In the genomic region with DNA sequence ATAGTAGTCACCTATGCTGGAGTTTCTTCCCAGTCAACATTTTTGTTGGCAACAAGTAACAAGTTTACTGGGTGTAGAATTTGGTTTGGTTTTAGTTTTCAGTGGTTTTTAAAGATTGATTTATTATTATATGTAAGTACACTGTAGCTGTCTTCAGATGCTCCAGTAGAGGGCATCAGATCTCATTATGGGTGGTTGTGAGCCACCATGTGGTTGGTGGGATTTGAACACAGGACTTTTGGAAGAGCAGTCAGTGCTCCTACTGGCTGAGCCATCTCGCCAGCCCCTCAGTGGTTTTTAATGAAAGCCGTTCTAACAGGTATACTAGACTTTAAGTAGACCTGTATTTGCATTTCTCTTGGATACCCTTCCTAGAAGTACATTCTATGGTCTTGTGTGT, we compare ENCODE assay signal across 22 mouse cellular contexts. TPM values are rescaled to one million over a fixed set of nuclear protein-coding genes. Genes with fewer than 3 reads are reported as not detected.
A peak's percentile ranks its signal among the peaks of the same experiment; 100 is the strongest.
DNase-seq lines count a peak whose midpoint lies in the region; ATAC-seq and TF ChIP-seq lines count a peak whose summit lies in the region.
"Had no signal": no experiment of that assay in that cellular context is flagged by ENCODE, and none has a peak within 500 bp of the region (broad histone marks: within the 10 kb centered on the region; RNA-seq: fewer than 3 reads in every experiment).

No protein-coding gene starts in this region.

- no peaks in the 10 kb centered on the region; the same call in 1 of the 2 replicates for H3K4me1 ChIP-seq in kidney, postnatal 0 days (replicated peaks; ENCODE audit: insufficient read depth, low read length)
- no peaks in the 10 kb centered on the region; the same call in 1 of the 2 replicates for H3K4me1 ChIP-seq in midbrain, postnatal 0 days (ENCODE audit: insufficient read depth, low read length)
- peaks cover 22% of the 10 kb centered on the region for H3K4me1 ChIP-seq in midbrain, embryonic 13.5 days (replicated peaks)
- H3K4me1 ChIP-seq in kidney, embryonic 15.5 days = peaks cover 17% of the 10 kb centered on the region

- H3K36me3 ChIP-seq in kidney, postnatal 0 days (ENCODE audit: insufficient read depth, low read length) = no peaks in the 10 kb centered on the region
- no peaks in the 10 kb centered on the region for H3K36me3 ChIP-seq in midbrain, postnatal 0 days (ENCODE audit: insufficient read depth, low read length)
- no peaks in the 10 kb centered on the region for H3K36me3 ChIP-seq in midbrain, embryonic 13.5 days
- H3K36me3 ChIP-seq in kidney, embryonic 15.5 days = peaks cover 6% of the 10 kb centered on the region; the same call in 1 of the 2 replicates
- H3K36me3 ChIP-seq: embryonic facial prominence, embryonic 12.5 days; lung, embryonic 15.5 days; midbrain, embryonic 15.5 days; neural tube, embryonic 13.5 days had no signal

- no peak for DNase-seq in kidney, postnatal 0 days (ENCODE audit: low spot score)
- no peak for DNase-seq in kidney, postnatal 14 days
- no peak for DNase-seq in midbrain, postnatal 0 days (ENCODE audit: low spot score)
- peak; percentile 26 for DNase-seq in R1 (ENCODE audit: low read depth, low spot score)
- no peak for DNase-seq in kidney, adult 18-20 months
- DNase-seq: adrenal gland, postnatal 10 days; cerebellum, adult 2 months; cerebellum, postnatal 25 days; kidney, adult 9 months; lung, postnatal 4 days; right cerebral cortex, postnatal 4 days; thymus, postnatal 25 days had no signal

- no peaks in the 10 kb centered on the region for H3K27me3 ChIP-seq in kidney, postnatal 0 days (ENCODE audit: insufficient read depth, low read length)
- H3K27me3 ChIP-seq in midbrain, postnatal 0 days (ENCODE audit: insufficient read depth, low read length) = no peaks in the 10 kb centered on the region
- no peaks in the 10 kb centered on the region for H3K27me3 ChIP-seq in midbrain, embryonic 13.5 days
- no peaks in the 10 kb centered on the region for H3K27me3 ChIP-seq in kidney, embryonic 15.5 days
- H3K27me3 ChIP-seq: embryonic facial prominence, embryonic 12.5 days; lung, embryonic 15.5 days; midbrain, embryonic 15.5 days; neural tube, embryonic 13.5 days had no signal

- H3K4me2 ChIP-seq in kidney, postnatal 0 days (ENCODE audit: low read length) = no peak overlapping the region
- no peak overlapping the region for H3K4me2 ChIP-seq in midbrain, postnatal 0 days (ENCODE audit: low read depth, low read length, poor library complexity, severe bottlenecking)
- no peak overlapping the region for H3K4me2 ChIP-seq in midbrain, embryonic 13.5 days (replicated peaks)
- H3K4me2 ChIP-seq in kidney, embryonic 15.5 days = no peak overlapping the region
- H3K4me2 ChIP-seq: embryonic facial prominence, embryonic 12.5 days; lung, embryonic 15.5 days; midbrain, embryonic 15.5 days; neural tube, embryonic 13.5 days had no signal

- no peak for ATAC-seq in kidney, postnatal 0 days (replicated peaks; ENCODE audit: low FRiP score, low read depth)
- ATAC-seq in midbrain, postnatal 0 days (ENCODE audit: low FRiP score) = no peak
- ATAC-seq in midbrain, embryonic 13.5 days = no peak
- no peak for ATAC-seq in kidney, embryonic 15.5 days (replicated peaks; ENCODE audit: low FRiP score)
- ATAC-seq: activated CD4-positive, CD25-positive, alpha-beta regulatory T cell, adult 4 months; CD4-positive, CD25-positive, alpha-beta regulatory T cell, adult 4 months; midbrain, embryonic 15.5 days had no signal

- H3K9ac ChIP-seq in kidney, postnatal 0 days (ENCODE audit: low read depth, low read length) = no peak overlapping the region
- H3K9ac ChIP-seq in midbrain, postnatal 0 days (replicated peaks; ENCODE audit: low read length, poor library complexity, severe bottlenecking) = no peak overlapping the region
- no peak overlapping the region for H3K9ac ChIP-seq in midbrain, embryonic 13.5 days (replicated peaks)
- H3K9ac ChIP-seq in kidney, embryonic 15.5 days = no peak overlapping the region
- H3K9ac ChIP-seq: embryonic facial prominence, embryonic 12.5 days; lung, embryonic 15.5 days; midbrain, embryonic 15.5 days; neural tube, embryonic 13.5 days had no signal

- WGBS in kidney, postnatal 0 days = 94% methylated on average over 2 of the region's 2 CpGs
- 90% methylated on average over 2 of the region's 2 CpGs for WGBS in midbrain, postnatal 0 days
- 87% methylated on average over 2 of the region's 2 CpGs for WGBS in midbrain, embryonic 13.5 days
- WGBS in kidney, embryonic 15.5 days = 95% methylated on average over 2 of the region's 2 CpGs

- H3K4me3 ChIP-seq in kidney, postnatal 0 days (replicated peaks; ENCODE audit: low read depth, low read length) = no peak overlapping the region
- no peak overlapping the region for H3K4me3 ChIP-seq in midbrain, postnatal 0 days (ENCODE audit: low read depth, low read length)
- no peak overlapping the region for H3K4me3 ChIP-seq in midbrain, embryonic 13.5 days (replicated peaks)
- no peak overlapping the region for H3K4me3 ChIP-seq in kidney, embryonic 15.5 days (replicated peaks)
- H3K4me3 ChIP-seq: embryonic facial prominence, embryonic 12.5 days; heart, embryonic 10.5 days; lung, embryonic 15.5 days; midbrain, embryonic 15.5 days; myocyte; neural tube, embryonic 13.5 days had no signal

- peak; percentile 41 for TF ChIP-seq CTCF in kidney, postnatal 0 days (IDR thresholded peaks at IDR 0.05; ENCODE audit: low read depth)
- peak; percentile 41 for TF ChIP-seq CTCF in midbrain, postnatal 0 days (IDR thresholded peaks at IDR 0.05)

- no peak overlapping the region for H3K27ac ChIP-seq in kidney, postnatal 0 days
- H3K27ac ChIP-seq in midbrain, postnatal 0 days (ENCODE audit: low read depth, low read length) = no peak overlapping the region
- no peak overlapping the region for H3K27ac ChIP-seq in midbrain, embryonic 13.5 days
- H3K27ac ChIP-seq in kidney, embryonic 15.5 days = no peak overlapping the region
- H3K27ac ChIP-seq: embryonic facial prominence, embryonic 12.5 days; heart, embryonic 10.5 days; lung, embryonic 15.5 days; midbrain, embryonic 15.5 days; neural tube, embryonic 13.5 days had no signal

- no peaks in the 10 kb centered on the region for H3K9me3 ChIP-seq in kidney, postnatal 0 days (replicated peaks; ENCODE audit: low read length)
- no peaks in the 10 kb centered on the region for H3K9me3 ChIP-seq in midbrain, postnatal 0 days (ENCODE audit: low read length)
- no peaks in the 10 kb centered on the region for H3K9me3 ChIP-seq in midbrain, embryonic 13.5 days
- H3K9me3 ChIP-seq in kidney, embryonic 15.5 days (replicated peaks) = no peaks in the 10 kb centered on the region
- H3K9me3 ChIP-seq: embryonic facial prominence, embryonic 12.5 days; heart, embryonic 10.5 days; lung, embryonic 15.5 days; midbrain, embryonic 15.5 days; neural tube, embryonic 13.5 days had no signal

RNA-seq across cellular contexts. Expression of a gene that starts 1.7 kb away (rescaled TPM):
- 5.2 and 6.6 TPM in 2 replicates for polyA plus RNA-seq in kidney, postnatal 0 days (2015; fragmentation: Nextera tagmentation; extraction: Ambion mirVana)
- 30.0 and 37.5 TPM in 2 replicates for total RNA-seq in midbrain, postnatal 0 days (2014; rRNA removed)
- polyA plus RNA-seq in midbrain, postnatal 0 days (2015; fragmentation: Nextera tagmentation; extraction: Ambion mirVana) = 5.8 and 6.2 TPM in 2 replicates
- polyA plus RNA-seq in midbrain, embryonic 13.5 days (2015; fragmentation: Nextera tagmentation; extraction: Ambion mirVana) = 6.2 and 6.4 TPM in 2 replicates
- 6.4 and 6.7 TPM in 2 replicates for polyA plus RNA-seq in kidney, embryonic 15.5 days (2015; fragmentation: Nextera tagmentation; extraction: Ambion mirVana)

RNA-seq across cellular contexts. Expression of a gene that starts 18.2 kb away (rescaled TPM):
- polyA plus RNA-seq in kidney, postnatal 0 days (2015; fragmentation: Nextera tagmentation; extraction: Ambion mirVana) = 10.4 and 12.1 TPM in 2 replicates
- 19.3 and 22.7 TPM in 2 replicates for total RNA-seq in midbrain, postnatal 0 days (2014; rRNA removed)
- polyA plus RNA-seq in midbrain, postnatal 0 days (2015; fragmentation: Nextera tagmentation; extraction: Ambion mirVana) = 5.6 and 6.7 TPM in 2 replicates
- polyA plus RNA-seq in midbrain, embryonic 13.5 days (2015; fragmentation: Nextera tagmentation; extraction: Ambion mirVana) = 8.0 and 9.1 TPM in 2 replicates
- polyA plus RNA-seq in kidney, embryonic 15.5 days (2015; fragmentation: Nextera tagmentation; extraction: Ambion mirVana) = 8.2 and 9.1 TPM in 2 replicates

RNA-seq across cellular contexts. Expression of a gene that starts 59.3 kb away (rescaled TPM):
- polyA plus RNA-seq in kidney, postnatal 0 days (2015; fragmentation: Nextera tagmentation; extraction: Ambion mirVana) = 12.2 and 13.5 TPM in 2 replicates
- 2.0 and 2.2 TPM in 2 replicates for total RNA-seq in midbrain, postnatal 0 days (2014; rRNA removed)
- polyA plus RNA-seq in midbrain, postnatal 0 days (2015; fragmentation: Nextera tagmentation; extraction: Ambion mirVana) = 1.3 and 1.6 TPM in 2 replicates
- 4.0 and 4.1 TPM in 2 replicates for polyA plus RNA-seq in midbrain, embryonic 13.5 days (2015; fragmentation: Nextera tagmentation; extraction: Ambion mirVana)
- polyA plus RNA-seq in kidney, embryonic 15.5 days (2015; fragmentation: Nextera tagmentation; extraction: Ambion mirVana) = 12.2 and 14.3 TPM in 2 replicates
